Mouse (Mus musculus): Measurements from ENCODE around the gene Sval1.

The Sval1 gene

DNA sequence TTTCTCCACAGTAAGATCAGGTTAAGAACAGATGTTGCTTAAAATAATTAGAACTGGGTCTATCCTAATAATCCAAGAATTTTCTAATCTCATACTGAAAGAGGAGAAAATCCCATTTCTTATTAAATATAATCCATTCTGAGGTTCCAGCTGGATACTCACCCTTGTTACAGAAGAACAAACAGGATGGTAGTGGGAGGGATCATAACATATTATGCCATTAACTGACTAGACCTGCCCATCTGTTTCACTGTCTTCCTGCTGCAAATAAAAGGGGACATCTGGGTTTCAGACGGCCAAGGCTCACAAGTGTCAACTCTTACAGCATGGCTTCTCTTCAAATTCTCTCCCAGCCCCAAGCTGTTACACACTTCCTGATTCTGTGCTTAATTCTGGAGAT, at the start of gene Sval1:
Sval1 (plus strand) TSS at position 301 of the 400 bp plus-strand sequence.
- no peak for DNase-seq

DNA sequence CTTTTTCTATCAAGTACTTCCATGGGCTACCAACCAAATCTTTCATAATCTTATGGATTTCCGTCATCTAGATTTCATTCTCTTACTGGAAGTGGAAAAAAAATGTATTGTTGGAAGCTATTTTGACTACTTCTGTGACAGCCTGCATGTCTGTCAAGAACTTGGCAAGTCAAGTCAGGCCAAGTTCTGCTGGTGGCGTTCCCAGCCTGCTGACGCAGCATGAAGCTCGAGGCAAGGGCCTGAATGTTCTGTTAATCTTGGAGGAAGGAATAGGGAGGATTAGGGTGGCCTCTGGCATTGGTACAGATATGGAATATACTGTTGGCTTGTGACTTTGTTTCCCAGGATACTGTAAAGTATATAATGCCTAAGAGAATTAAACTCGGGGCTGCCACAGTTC, 39.8 kb upstream of the Sval1 start:
- DNase-seq = no peak

DNA sequence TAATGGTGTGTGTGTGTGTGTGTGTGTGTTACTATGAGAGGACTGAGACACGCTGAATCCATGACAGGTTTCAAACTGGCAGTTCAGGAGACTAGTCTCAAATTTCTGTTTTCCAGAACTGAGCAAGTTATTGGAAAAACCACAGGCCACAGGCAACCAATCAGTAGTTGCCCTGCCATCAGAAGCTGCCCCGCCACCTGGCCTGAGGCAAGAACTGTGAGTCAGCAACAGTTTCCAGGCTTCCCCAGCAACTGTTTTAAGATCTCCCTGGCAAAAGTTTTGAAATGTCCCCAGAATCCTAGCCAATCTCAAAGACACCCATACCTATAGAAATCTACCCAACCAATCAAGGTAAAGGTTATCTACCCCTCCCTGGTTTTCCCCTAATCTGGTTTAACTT, 36.5 kb upstream of the Sval1 start:
- no peak for DNase-seq

DNA sequence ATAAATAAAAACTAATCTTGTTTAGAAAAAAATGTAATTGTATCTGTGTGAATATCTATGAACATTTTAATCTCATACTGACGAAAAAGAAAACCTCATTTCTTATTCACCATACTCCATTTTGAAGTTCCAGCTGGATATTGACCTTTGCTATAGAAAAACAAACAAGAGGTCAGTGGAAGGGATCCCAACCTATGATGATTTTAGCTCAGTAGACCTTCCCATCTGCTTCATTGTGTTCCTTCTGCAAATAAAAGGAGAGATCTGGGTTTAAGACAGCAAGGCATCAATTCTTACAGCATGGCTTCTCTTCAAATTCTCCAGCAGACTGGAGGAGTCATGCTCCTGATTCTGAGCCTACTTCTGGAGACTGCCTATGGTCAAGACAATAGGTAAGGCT, 16.4 kb downstream of the Sval1 start, which contains the start of gene Sval3:
Sval3 (plus strand) TSS at position 301 of the 400 bp plus-strand sequence.
- DNase-seq = no peak

Data from right cerebral cortex, postnatal 4 days (tissue).